Mouse (Mus musculus): ENCODE measurements around the gene Lats1. TPM values are rescaled to one million over a fixed set of nuclear protein-coding genes. Genes with fewer than 3 reads are reported as not detected.

Lats1 gene
- polyA plus RNA-seq (2016; fragmentation: Nextera tagmentation; extraction: Ambion mirVana): 7.7 and 8.0 TPM in 2 replicates

DNA sequence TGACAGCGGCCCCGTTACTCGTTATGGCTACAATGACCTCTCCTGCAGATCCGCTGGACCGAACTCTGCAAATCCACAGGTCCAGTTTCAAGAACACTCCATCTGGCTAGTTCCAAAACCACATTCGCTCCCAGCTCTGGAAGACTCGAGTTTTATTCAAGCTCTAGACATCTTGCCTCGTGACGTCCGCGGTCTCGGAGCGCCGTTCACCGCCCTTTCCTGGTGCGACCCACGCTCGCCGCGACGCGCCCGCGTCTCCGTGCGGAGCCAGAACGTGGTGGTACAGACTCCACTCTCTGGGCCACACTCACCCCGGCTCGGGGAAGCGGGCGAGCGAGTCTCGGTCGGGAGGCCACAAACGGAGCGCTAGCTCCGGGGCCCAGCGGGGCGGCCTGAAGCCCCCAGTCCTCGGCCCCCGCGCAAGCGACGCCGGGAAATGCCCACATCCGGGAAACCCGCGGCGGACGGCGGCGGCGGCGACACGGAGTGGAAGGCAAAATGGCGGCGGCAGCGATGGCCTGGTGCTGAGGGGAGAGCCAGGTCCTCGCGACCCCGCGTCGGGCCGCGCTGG, at the start of gene Lats1, which contains the start of gene Pcmt1:
TSS of gene Lats1 (plus strand) at position 484 of the 571 bp plus-strand sequence.
TSS of gene Pcmt1 (minus strand) at position 406 of the 571 bp plus-strand sequence.
- no peaks in the 10 kb centered on the region for H3K9me3 ChIP-seq

DNA sequence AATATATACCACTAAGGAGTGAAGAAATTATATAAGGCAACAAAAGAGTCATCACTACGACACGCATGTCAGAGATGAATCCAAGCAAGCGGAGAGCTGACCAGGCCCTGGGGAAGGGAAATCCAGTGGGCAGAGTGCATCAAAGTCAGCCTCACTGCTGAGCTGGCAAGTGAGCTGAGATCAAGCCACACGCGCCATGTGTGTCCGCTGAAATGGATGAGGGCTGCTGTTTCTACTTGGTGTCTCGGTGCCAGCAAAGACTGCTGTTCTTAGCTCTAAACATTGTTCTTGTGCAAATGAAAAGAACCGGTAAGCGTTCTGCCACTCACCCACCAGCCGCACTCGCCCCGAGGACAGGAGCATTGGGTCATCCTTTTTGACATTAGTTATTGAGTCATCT, 40.6 kb upstream of the Lats1 start:
- Histone ChIP-seq H3K4me1 (no peaks in the 10 kb centered on the region), H3K9me3 (no peaks in the 10 kb centered on the region), H3K27me3 (ENCODE audit: poor library complexity, severe bottlenecking) (no peaks in the 10 kb centered on the region), H3K4me3 (no peak overlapping the region), H3K36me3 (replicated peaks) (peaks cover 83% of the 10 kb centered on the region), H3K27ac (no peak overlapping the region)
- DNase-seq (ENCODE audit: extremely low spot score, low spot score): no peak
- WGBS: 95% methylated on average over 12 of the region's 12 CpGs

More for the DNA sequence above, at the start of gene Lats1, which contains the start of gene Pcmt1:
- Histone ChIP-seq H3K4me3 (peak within 1 kb of the TSS; percentile 99), H3K27me3 (ENCODE audit: poor library complexity, severe bottlenecking) (no peaks in the 10 kb centered on the region), H3K4me1 (peaks cover 34% of the 10 kb centered on the region), H3K27ac (peak within 1 kb of the TSS; percentile 99), H3K36me3 (replicated peaks) (peaks cover 44% of the 10 kb centered on the region)
- DNase-seq (ENCODE audit: extremely low spot score, low spot score): peak; percentile 88
- under 1% methylated on average over 49 of the region's 65 CpGs for WGBS

DNA sequence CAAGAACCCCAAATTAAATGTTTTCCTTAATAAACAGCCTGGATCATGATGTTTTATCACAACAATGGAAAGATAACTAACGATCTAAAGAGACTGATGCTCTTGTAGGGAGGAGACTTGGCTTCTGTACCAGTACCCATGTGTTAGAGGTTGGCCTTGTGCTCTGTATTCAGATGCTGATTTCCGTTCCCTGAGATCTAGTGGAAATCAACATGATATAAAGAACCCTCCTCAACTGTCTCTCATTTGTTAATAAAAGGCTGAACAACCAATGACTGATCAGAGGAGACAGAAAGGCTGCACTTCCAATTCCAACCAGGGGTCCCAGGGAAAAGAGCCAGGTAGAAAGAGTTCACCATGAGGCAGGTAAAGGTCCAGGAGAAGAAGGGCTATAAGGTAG, 35.1 kb upstream of the Lats1 start:
- Histone ChIP-seq H3K4me3 (no peak overlapping the region), H3K36me3 (replicated peaks) (peaks cover 72% of the 10 kb centered on the region), H3K27me3 (ENCODE audit: poor library complexity, severe bottlenecking) (no peaks in the 10 kb centered on the region), H3K4me1 (no peaks in the 10 kb centered on the region), H3K27ac (no peak overlapping the region), H3K9me3 (no peaks in the 10 kb centered on the region)
- 92% methylated on average over 2 of the region's 2 CpGs for WGBS
- no peak for DNase-seq (ENCODE audit: extremely low spot score, low spot score)

- H3K36me3 ChIP-seq (replicated peaks): peaks cover 46% of the 10 kb centered on the region
- H3K27ac ChIP-seq: no peak overlapping the region
- WGBS: 90% methylated on average over 4 of the region's 4 CpGs
- H3K4me1 ChIP-seq: no peaks in the 10 kb centered on the region
- no peak for DNase-seq (ENCODE audit: extremely low spot score, low spot score)
- no peak overlapping the region for H3K4me3 ChIP-seq
- no peaks in the 10 kb centered on the region for H3K27me3 ChIP-seq (ENCODE audit: poor library complexity, severe bottlenecking)
- H3K9me3 ChIP-seq: no peaks in the 10 kb centered on the region
Observed at GRCm38 (mm10) chr10:7649059-7649458, 32.0 kb upstream of the Lats1 start.

DNA sequence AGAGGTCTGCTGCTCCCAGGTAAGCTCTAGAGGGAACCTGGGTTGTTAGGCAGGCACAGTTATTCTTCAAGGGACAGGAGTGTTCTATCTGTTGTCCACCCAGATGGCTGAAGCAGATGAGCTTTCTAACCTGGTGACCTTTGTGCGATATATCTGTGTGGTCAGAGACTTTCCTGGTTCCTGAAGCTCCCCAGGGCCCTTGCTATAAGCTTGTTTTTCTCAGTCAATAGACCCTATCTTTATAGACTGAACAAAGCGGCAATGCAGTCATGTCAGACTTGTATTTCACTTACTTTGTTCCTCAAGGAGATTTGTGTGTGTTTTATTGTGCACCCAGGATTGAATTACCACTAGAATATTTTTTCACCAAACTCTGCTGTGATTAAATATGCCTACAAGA, 30.0 kb upstream of the Lats1 start:
- Histone ChIP-seq H3K27me3 (ENCODE audit: poor library complexity, severe bottlenecking) (no peaks in the 10 kb centered on the region), H3K4me1 (no peaks in the 10 kb centered on the region), H3K36me3 (replicated peaks) (peaks cover 27% of the 10 kb centered on the region), H3K27ac (no peak overlapping the region), H3K9me3 (no peaks in the 10 kb centered on the region), H3K4me3 (no peak overlapping the region)
- no peak for DNase-seq (ENCODE audit: extremely low spot score, low spot score)
- WGBS: 97% methylated on average over 2 of the region's 2 CpGs

DNA sequence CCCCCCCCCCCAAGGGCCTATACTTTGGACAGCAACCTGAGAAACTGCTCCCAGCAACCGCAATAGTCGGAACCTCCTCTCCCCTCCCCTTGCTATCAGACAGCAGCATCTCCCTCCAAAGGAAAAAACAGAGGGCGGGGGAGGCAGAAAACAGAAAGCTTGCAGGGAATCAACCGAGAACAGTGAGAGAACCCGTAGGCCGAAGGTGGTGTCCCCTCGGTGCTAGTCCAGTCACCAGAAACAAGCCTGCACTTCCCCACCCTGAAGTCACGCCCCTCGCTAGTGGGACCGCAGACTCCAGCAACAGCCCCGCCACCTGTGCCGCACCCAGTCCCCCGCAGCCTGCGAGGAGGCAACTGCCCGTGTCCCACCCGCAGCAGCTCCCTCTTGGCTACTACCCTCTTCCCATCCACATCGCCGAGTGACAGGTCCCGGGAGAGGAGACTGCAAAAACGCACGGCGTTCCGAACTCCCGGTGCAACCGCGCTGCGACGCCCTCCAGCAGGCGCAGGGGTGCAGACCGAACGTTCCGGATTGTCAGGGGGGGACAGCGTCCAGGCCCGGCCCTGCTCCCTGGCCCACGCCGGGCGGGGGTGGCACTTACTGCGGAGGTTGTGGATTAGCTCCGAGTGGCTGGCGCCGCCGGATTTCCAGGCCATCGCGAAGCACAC, 18.4 kb upstream of the Lats1 start:
- Histone ChIP-seq H3K9me3 (no peaks in the 10 kb centered on the region), H3K4me1 (peaks cover 14% of the 10 kb centered on the region), H3K27me3 (ENCODE audit: poor library complexity, severe bottlenecking) (no peaks in the 10 kb centered on the region), H3K4me3 (peak overlapping the region; percentile 67), H3K36me3 (replicated peaks) (peaks cover 14% of the 10 kb centered on the region; the same call in 1 of the 2 replicates), H3K27ac (peak overlapping the region; percentile 95)
- peak; percentile 84 for DNase-seq (ENCODE audit: extremely low spot score, low spot score)
- under 1% methylated on average over 44 of the region's 44 CpGs for whole genome bisulfite sequencing

DNA sequence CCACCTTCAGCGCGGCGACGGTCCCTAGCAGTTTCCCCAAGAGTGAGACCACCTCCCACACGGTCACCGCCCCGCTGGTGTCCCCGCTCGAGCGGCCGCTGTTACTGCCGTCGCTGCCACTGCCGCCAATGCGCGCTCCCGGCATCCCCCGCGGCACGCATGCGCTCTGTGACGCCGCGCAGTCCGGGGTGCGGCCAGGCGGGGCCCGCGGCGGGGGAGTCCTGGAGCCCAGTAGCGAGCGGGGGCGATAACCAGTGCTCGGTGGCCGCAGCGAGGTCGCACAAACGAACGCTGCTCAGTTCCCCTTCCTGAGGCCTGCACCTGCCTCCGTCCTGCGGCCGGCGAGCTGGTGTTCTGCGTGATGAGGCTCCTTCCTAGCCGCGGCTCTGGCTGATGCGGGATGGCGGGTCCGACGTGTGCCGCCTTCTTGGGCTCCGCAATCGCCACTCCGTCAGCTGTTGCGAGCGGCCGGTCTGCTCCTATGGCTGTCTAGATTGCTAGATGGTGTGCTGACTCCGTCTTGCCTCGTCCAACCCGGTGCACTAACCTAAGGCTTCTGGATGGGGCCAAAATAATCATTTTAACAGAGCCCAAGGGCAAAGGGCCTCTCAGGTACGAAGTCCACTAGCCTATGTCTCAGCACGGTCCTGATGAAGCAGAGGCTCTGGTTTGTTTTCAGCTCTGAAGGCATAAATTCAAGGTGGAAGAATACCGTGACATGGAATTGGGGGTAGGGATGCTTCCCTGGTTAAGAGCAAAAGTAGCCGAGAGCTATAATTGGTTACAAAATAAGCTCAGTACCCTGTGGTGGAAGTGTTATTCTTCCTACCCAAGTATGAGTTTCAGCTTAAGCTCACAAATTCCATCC, 17.6 kb upstream of the Lats1 start:
- DNase-seq (ENCODE audit: extremely low spot score, low spot score): no peak
- H3K4me1 ChIP-seq: peaks cover 20% of the 10 kb centered on the region
- WGBS: under 1% methylated on average over 64 of the region's 64 CpGs

GRCm38 (mm10) chr10:7664027-7664526, 16.9 kb upstream of the Lats1 start:
- H3K9me3 ChIP-seq: no peaks in the 10 kb centered on the region
- 76% methylated on average over 6 of the region's 6 CpGs for WGBS
- DNase-seq (ENCODE audit: extremely low spot score, low spot score): no peak
- H3K27ac ChIP-seq: peak overlapping the region; percentile 95
- H3K4me1 ChIP-seq: peaks cover 22% of the 10 kb centered on the region
- peak overlapping the region; percentile 67 for H3K4me3 ChIP-seq
- H3K27me3 ChIP-seq (ENCODE audit: poor library complexity, severe bottlenecking): no peaks in the 10 kb centered on the region
- H3K36me3 ChIP-seq (replicated peaks): peaks cover 7% of the 10 kb centered on the region; the same call in 1 of the 2 replicates

More for the DNA sequence above, 17.6 kb upstream of the Lats1 start:
- H3K36me3 ChIP-seq (replicated peaks): peaks cover 12% of the 10 kb centered on the region; the same call in 1 of the 2 replicates
- H3K27me3 ChIP-seq (ENCODE audit: poor library complexity, severe bottlenecking): no peaks in the 10 kb centered on the region
- H3K4me3 ChIP-seq: peak overlapping the region; percentile 67
- peak overlapping the region; percentile 95 for H3K27ac ChIP-seq
- H3K9me3 ChIP-seq: no peaks in the 10 kb centered on the region

DNA sequence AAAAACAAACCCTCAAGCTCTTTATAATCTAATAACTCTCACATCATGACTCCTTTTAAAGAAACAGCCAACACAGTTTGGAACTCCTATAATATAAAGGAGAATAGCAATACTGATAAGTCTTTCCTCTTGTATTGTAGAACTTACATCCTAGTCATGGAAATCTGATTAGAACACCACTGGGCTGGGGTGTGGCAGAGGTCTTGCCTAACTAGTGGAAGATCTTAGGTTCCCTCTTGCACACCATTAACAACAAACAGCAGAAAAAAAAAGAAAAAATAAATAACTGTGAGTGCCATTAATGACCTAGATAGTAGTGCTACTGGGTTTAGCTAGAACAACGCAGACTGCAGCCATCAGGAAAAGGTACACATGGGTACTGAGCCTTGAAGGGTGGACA, 16.1 kb upstream of the Lats1 start:
- H3K4me3 ChIP-seq: no peak overlapping the region
- H3K9me3 ChIP-seq: no peaks in the 10 kb centered on the region
- peaks cover 22% of the 10 kb centered on the region for H3K4me1 ChIP-seq
- no peak for DNase-seq (ENCODE audit: extremely low spot score, low spot score)
- H3K27ac ChIP-seq: no peak overlapping the region
- H3K27me3 ChIP-seq (ENCODE audit: poor library complexity, severe bottlenecking): no peaks in the 10 kb centered on the region
- H3K36me3 ChIP-seq (replicated peaks): peaks cover 7% of the 10 kb centered on the region
- WGBS: 88% methylated on average over 1 of the region's 1 CpGs

DNA sequence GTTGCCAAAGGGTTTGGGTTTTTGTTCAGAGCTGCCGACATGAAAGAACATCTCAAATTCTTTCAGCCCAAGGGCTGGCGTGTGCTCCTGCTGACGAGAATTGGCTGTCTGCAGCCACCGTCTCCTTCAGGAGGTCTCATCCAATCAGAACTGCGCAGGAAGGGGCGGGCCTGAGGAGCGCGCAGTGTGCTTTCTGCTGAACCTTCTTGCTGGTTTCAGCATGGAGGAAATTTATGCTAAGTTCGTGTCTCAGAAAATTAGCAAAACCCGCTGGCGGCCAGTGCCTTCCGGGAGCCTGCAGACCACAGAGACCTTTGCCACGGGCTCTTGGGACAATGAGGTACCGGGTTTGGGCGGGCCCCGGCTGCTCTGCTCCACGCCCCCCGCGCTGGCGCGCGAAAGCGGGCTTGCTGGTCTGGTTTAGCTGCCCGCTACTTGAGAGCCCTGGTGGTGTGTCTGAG, 13.6 kb upstream of the Lats1 start, which contains the start of gene Nup43:
TSS of gene Nup43 (plus strand) at position 162 of the 461 bp plus-strand sequence.
- DNase-seq (ENCODE audit: extremely low spot score, low spot score): peak; percentile 88

DNA sequence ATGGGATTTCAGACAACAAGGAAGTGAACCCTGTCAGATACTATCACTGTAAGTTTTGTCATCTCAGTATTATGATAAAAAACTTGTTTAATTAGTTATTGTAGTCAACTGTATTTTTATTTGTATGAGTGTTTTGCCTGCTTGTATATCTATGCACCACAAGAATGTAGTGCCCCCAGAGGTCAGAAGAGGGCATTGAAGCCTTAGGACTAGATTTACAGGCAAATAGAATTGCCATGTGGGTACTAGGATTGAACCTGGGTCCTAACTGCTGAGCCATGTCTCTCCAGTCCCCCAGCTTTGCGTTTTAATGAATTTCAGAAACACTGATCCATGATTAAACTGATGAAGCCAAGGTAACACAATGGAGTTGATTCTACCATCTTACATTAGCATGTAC, 7.3 kb upstream of the Lats1 start:
- no peaks in the 10 kb centered on the region for H3K4me1 ChIP-seq
- no peak for DNase-seq (ENCODE audit: extremely low spot score, low spot score)
- WGBS: 67% methylated on average over 1 of the region's 1 CpGs

More for the DNA sequence above, 13.6 kb upstream of the Lats1 start, which contains the start of gene Nup43:
- peak within 1 kb of the TSS; percentile 88 for H3K27ac ChIP-seq
- peaks cover 17% of the 10 kb centered on the region for H3K4me1 ChIP-seq
- H3K4me3 ChIP-seq: peak within 1 kb of the TSS; percentile 89
- H3K36me3 ChIP-seq (replicated peaks): peaks cover 32% of the 10 kb centered on the region
- under 1% methylated on average over 24 of the region's 24 CpGs for WGBS
- H3K9me3 ChIP-seq: no peaks in the 10 kb centered on the region
- no peaks in the 10 kb centered on the region for H3K27me3 ChIP-seq (ENCODE audit: poor library complexity, severe bottlenecking)

DNA sequence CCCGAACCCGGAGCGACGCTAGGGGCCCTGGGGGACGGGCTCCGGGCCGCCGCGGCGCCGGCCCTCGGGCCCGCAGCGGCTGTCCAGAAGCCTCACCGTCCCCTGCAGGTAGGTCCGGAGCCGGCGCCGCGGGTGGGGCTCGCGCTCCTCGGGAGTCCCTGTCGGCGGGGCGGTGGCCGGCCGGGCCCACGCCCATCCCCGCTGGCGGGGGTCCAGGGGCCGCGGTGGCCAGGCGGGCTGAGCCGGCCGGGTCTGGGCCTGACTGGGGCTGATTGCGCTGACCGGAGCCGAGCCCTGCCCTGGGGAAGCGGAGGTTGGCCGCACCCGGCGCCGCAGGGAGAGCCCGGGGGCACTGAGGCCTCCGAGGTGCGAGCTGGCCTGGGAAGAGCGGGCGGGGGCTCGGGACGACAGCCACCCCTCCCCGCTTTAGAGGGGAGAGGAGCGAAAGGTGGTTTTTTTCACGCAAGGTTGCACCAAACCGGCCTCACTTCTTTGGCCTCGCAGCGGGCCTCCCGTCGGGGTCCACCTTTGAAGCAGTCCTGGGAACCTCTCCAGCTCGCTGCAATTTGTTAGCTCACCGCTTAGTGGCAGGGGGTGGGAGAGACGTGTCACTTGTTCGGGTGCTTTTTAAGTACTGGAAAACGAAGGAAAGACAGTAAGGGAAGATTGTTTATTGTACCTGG, 470 bp downstream of the Lats1 start:
- under 1% methylated on average over 64 of the region's 64 CpGs for WGBS
- H3K27ac ChIP-seq: peak overlapping the region; percentile 99

More for the DNA sequence above, 7.3 kb upstream of the Lats1 start:
- Histone ChIP-seq H3K4me3 (no peak overlapping the region), H3K27me3 (ENCODE audit: poor library complexity, severe bottlenecking) (no peaks in the 10 kb centered on the region), H3K27ac (no peak overlapping the region), H3K9me3 (no peaks in the 10 kb centered on the region), H3K36me3 (replicated peaks) (peaks cover 89% of the 10 kb centered on the region)

More for the DNA sequence above, 470 bp downstream of the Lats1 start:
- Histone ChIP-seq H3K4me3 (peak overlapping the region; percentile 99), H3K27me3 (ENCODE audit: poor library complexity, severe bottlenecking) (no peaks in the 10 kb centered on the region), H3K4me1 (peaks cover 34% of the 10 kb centered on the region), H3K36me3 (replicated peaks) (peaks cover 41% of the 10 kb centered on the region), H3K9me3 (no peaks in the 10 kb centered on the region)
- peak; percentile 70 for DNase-seq (ENCODE audit: extremely low spot score, low spot score)

All from forebrain, embryonic 10.5 days (tissue).